Comparison of ENCODE assay signal across 8 mouse cellular contexts in the genomic region with DNA sequence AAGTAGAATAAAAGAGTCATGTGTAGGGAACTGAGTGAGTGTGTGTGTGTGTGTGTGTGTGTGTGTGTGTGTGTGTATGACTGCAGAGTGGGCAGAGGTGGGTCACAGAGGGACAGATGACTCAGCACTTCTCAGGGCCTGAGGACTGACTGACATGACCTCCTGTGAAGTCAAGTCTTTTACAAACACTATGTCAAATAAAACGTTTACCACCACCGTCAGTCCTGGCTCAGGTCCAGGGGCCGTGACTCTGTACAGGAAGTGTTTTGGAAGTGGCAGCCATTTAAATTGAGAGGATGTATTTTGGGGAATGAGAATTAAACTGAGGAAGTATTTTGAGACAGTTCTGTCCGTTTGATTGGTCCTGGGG. TPM values are rescaled to one million over a fixed set of nuclear protein-coding genes. Genes with fewer than 3 reads are reported as not detected.
DNase-seq lines count a peak whose midpoint lies in the region; ATAC-seq and TF ChIP-seq lines count a peak whose summit lies in the region.

No protein-coding gene starts in this region.

- H3ac ChIP-seq in C2C12 (ENCODE audit: control insufficient read depth, insufficient read length, low read depth) = no peak overlapping the region

- H3K36me3 ChIP-seq in C2C12 (ENCODE audit: control insufficient read depth, insufficient read depth) = peaks cover 34% of the 10 kb centered on the region

- peaks cover 5% of the 10 kb centered on the region for H3K4me1 ChIP-seq in lung, adult 2 months (ENCODE audit: control insufficient read depth, insufficient read depth, low read length)

- peaks cover 18% of the 10 kb centered on the region for H3K79me2 ChIP-seq in C2C12 (ENCODE audit: control insufficient read depth, insufficient read depth)

- 6% methylated on average over 4 of the region's 4 CpGs for WGBS in lung, adult 2 months

- peak; percentile 29 for DNase-seq in embryo, embryonic 10 days (ENCODE audit: low spot score)
- DNase-seq in embryo, embryonic 10.5 days (ENCODE audit: low spot score) = no peak
- peak; percentile 25 for DNase-seq in lung, adult 2 months
- no peak for DNase-seq in thymus, postnatal 36 days
- no peak for DNase-seq in urinary bladder, postnatal 25 days (ENCODE audit: low spot score)
- no peak for DNase-seq in left cerebral cortex, adult 8-10 months (ENCODE audit: low spot score in 2 of 2)

- no peak overlapping the region for H3K4me3 ChIP-seq in C2C12 (ENCODE audit: insufficient read depth, poor library complexity, severe bottlenecking)
- no peak overlapping the region for H3K4me3 ChIP-seq in lung, adult 2 months (replicated peaks; ENCODE audit: extremely low read depth, low read depth, low read length)

- peak; percentile 75 to 84 for ATAC-seq in hematopoietic stem cell, adult 5-6 weeks (replicated peaks in 1 of 2; ENCODE audit: insufficient read depth in 1 of 2, low FRiP score in 2 of 2, low TSS enrichment in 1 of 2, low read depth in 1 of 2, poor library complexity in 2 of 2, severe bottlenecking in 2 of 2)

- TF ChIP-seq POLR2A in lung, adult 2 months (IDR thresholded peaks at IDR 0.05; ENCODE audit: borderline replicate concordance, extremely low read depth, low read depth, low read length) = no peak

- H3K27me3 ChIP-seq in C2C12 (ENCODE audit: control insufficient read depth, insufficient read depth, insufficient read length) = no peaks in the 10 kb centered on the region

- peaks cover 7% of the 10 kb centered on the region for H3K79me3 ChIP-seq in C2C12 (ENCODE audit: low read depth)

- TF ChIP-seq CTCF in C2C12 (IDR thresholded peaks at IDR 0.05; ENCODE audit: control insufficient read depth, insufficient read depth, insufficient read length) = no peak
- TF ChIP-seq CTCF in lung, adult 2 months (IDR thresholded peaks at IDR 0.05; ENCODE audit: insufficient read depth, low read length) = no peak

TF ChIP-seq in C2C12, 6 proteins besides CTCF, POLR2A, EP300 and RAD21:
- TF ChIP-seq USF1 (IDR thresholded peaks at IDR 0.05; ENCODE audit: low read depth) (no peak), MYOD1 (IDR thresholded peaks at IDR 0.05; ENCODE audit: control insufficient read depth, insufficient read length, low read depth) (peak; percentile 10)

RNA-seq across cellular contexts. Expression of a gene that starts 52.9 kb away (rescaled TPM):
- 5.6 TPM for polyA plus RNA-seq in C2C12 (2012; fragmentation: generic; extraction: Trizol)
- 32.3 and 54.1 TPM in 2 replicates for total RNA-seq in hematopoietic stem cell, adult 5-6 weeks (2017)
- 3.3 and 5.7 TPM in 2 replicates for polyA plus RNA-seq in lung, adult 2 months (2012; rRNA removed)
- 10 to 100 TPM; 12.6 to 17.4 (median 13.3) TPM for total RNA-seq in left cerebral cortex, adult 8-10 months (2022)

Comparison
In these comparisons a context has a peak if more than half of its experiments do, and no peak if none do; other contexts are left out.
1. DNase-seq: peak in embryo, embryonic 10 days (single experiment) and lung, adult 2 months (single experiment); none in embryo, embryonic 10.5 days (single experiment), thymus, postnatal 36 days (0 of 2), urinary bladder, postnatal 25 days (single experiment) and left cerebral cortex, adult 8-10 months (0 of 2).